Mouse (Mus musculus): ENCODE data around the gene Prkcz. TPM values are rescaled to one million over a fixed set of nuclear protein-coding genes. Genes with fewer than 3 reads are reported as not detected.

Prkcz gene
- polyA plus RNA-seq, 1 experiment from 2014 or later: 86.5 TPM

Other genes starting within 250 kb of the Prkcz start
- 15.8 and 16.0 TPM in 2 replicates for gene Ski, start 138.8 kb downstream of the Prkcz start, polyA plus RNA-seq (2015; fragmentation: Nextera tagmentation; extraction: Ambion mirVana)
- 79.4 and 84.0 TPM in 2 replicates for gene Faap20, start 111.6 kb downstream of the Prkcz start, polyA plus RNA-seq (2015; fragmentation: Nextera tagmentation; extraction: Ambion mirVana)
- gene Gabrd, start 36.8 kb upstream of the Prkcz start, polyA plus RNA-seq (2015; fragmentation: Nextera tagmentation; extraction: Ambion mirVana): 2.2 and 3.2 TPM in 2 replicates
- 4.2 and 4.9 TPM in 2 replicates for gene Cfap74, start 47.8 kb upstream of the Prkcz start, polyA plus RNA-seq (2015; fragmentation: Nextera tagmentation; extraction: Ambion mirVana)
- gene Tmem52, start 107.8 kb upstream of the Prkcz start, polyA plus RNA-seq (2015; fragmentation: Nextera tagmentation; extraction: Ambion mirVana): not detected in 2 replicates
- gene Gnb1, start 130.0 kb upstream of the Prkcz start, polyA plus RNA-seq (2015; fragmentation: Nextera tagmentation; extraction: Ambion mirVana): 1,158 and 1,178 TPM in 2 replicates
- gene Nadk, start 201.0 kb upstream of the Prkcz start, polyA plus RNA-seq (2015; fragmentation: Nextera tagmentation; extraction: Ambion mirVana): 113 and 120 TPM in 2 replicates
- 12.0 and 12.9 TPM in 2 replicates for gene Slc35e2, start 240.1 kb upstream of the Prkcz start, polyA plus RNA-seq (2015; fragmentation: Nextera tagmentation; extraction: Ambion mirVana)

Data from forebrain, embryonic 16.5 days (tissue).